Mouse (Mus musculus) ES-E14 (cell line): ENCODE measurements around the gene Lrrc8d. TPM values are rescaled to one million over a fixed set of nuclear protein-coding genes. Genes with fewer than 3 reads are reported as not detected.

Experiments
- DNase-seq: peaks from one replicate; pipeline ENCODE4 v3.0.0-alpha.2; 2013; ENCODE audit warnings: low read depth, low spot score
- H3K27ac ChIP-seq: 2 replicates; pipeline ENCODE4 v1.5.1; 2012; ENCODE audit warnings: low read depth, mild to moderate bottlenecking, low read length, moderate library complexity, mixed read lengths; ENCODE audit not compliant: poor library complexity, insufficient read depth, severe bottlenecking
- H3K36me3 ChIP-seq: 2 replicates; pipeline ENCODE4 v1.6.1; 2012; ENCODE audit warnings: mild to moderate bottlenecking, low read length, moderate library complexity, mixed read lengths; ENCODE audit not compliant: control insufficient read depth, poor library complexity, insufficient read depth, severe bottlenecking
- H3K4me1 ChIP-seq, 2 experiments: fragments of 150-350 bp in 1 of 2; sonication (generic) in 1 of 2; 2 replicates each; pipeline ENCODE4 v1.6.1; 2012; ENCODE audit warnings: low read length in 2 of 2, mild to moderate bottlenecking in 1 of 2, mixed read lengths in 1 of 2; ENCODE audit not compliant: control insufficient read depth in 2 of 2, insufficient read depth in 2 of 2, poor library complexity in 1 of 2
- H3K4me3 ChIP-seq, 2 experiments: fragments of 150-350 bp in 1 of 2; sonication (generic) in 1 of 2; 2 replicates each; pipeline ENCODE4 v1.5.1; 2012; ENCODE audit warnings: low read length in 2 of 2, low read depth in 1 of 2, mild to moderate bottlenecking in 1 of 2, mixed read lengths in 1 of 2; ENCODE audit not compliant: insufficient read depth in 1 of 2, poor library complexity in 1 of 2, severe bottlenecking in 1 of 2
- H3K9ac ChIP-seq: 2 replicates; pipeline ENCODE4 v1.6.1; 2012; ENCODE audit warnings: low read depth, mild to moderate bottlenecking, low read length, mixed read lengths; ENCODE audit not compliant: poor library complexity, insufficient read depth, severe bottlenecking
- H3K9me3 ChIP-seq: fragments of 150-350 bp; sonication (generic); 2 replicates; pipeline ENCODE4 v1.6.1; 2012; ENCODE audit warnings: low read depth, mild to moderate bottlenecking, low read length; ENCODE audit not compliant: control insufficient read depth, insufficient read depth
- CHD2 ChIP-seq: IDR thresholded peaks from 2 replicates; pipeline ENCODE4 v1.6.1; 2014; ENCODE audit warnings: mild to moderate bottlenecking, low read depth, low read length, inconsistent platforms
- HCFC1 ChIP-seq: IDR thresholded peaks from 2 replicates; pipeline ENCODE4 v1.6.1; 2012; ENCODE audit warnings: low read length, inconsistent platforms, borderline replicate concordance; ENCODE audit not compliant: insufficient read depth
- MAFK ChIP-seq: IDR thresholded peaks from 2 replicates; pipeline ENCODE4 v1.6.1; 2014; ENCODE audit warnings: mild to moderate bottlenecking, low read depth, low read length, inconsistent platforms; ENCODE audit not compliant: insufficient read depth
- ZC3H11A ChIP-seq: IDR thresholded peaks from 2 replicates; pipeline ENCODE4 v1.6.1; 2012; ENCODE audit warnings: low read depth, mild to moderate bottlenecking, inconsistent platforms, low read length, borderline replicate concordance
- ZNF384 ChIP-seq: IDR thresholded peaks from 2 replicates; pipeline ENCODE4 v1.6.1; 2012; ENCODE audit warnings: low read depth, low read length, inconsistent platforms
- in situ Hi-C, 2 experiments: fragments of 600-800 bp; cut with MboI; formaldehyde crosslinking; loops; one replicate each; pipeline ENCODE4 v1.15.1; 2025; ENCODE audit warnings: low sequenced_read_pairs in 2 of 2, inconsistent platforms in 1 of 2; ENCODE audit not compliant: unreplicated experiment in 2 of 2
- total RNA-seq: library from RNA; depleted of rRNA; stranded (reverse); fragments of 300-350 nt; gene quantifications from 2 replicates; pipeline ENCODE4 v1.2.3, GENCODE M21; 2012

Lrrc8d gene
- total RNA-seq, 1 experiment, result 23.2 TPM

DNA sequence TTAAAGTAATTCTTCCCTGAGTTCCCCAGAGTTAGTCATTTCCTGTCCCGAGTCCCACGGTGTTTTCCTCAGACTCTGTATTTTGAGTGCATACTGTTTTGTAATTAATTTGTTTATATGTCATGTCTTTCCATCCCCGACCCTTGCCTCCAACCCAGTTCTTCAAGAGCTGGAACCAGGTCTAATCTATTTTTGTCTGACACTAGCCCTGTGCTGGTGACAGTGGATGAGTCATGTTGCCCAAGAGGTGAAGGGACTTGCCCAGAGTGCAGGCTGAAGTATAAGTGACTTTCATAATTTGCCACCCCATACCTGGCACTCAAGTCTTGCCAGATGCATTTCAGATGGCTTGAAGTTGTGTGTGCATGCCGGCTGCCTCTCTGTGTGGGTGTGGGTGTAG, 98.7 kb downstream of the Lrrc8d start:
- H3K4me3 ChIP-seq, result no peak overlapping the region
- H3K36me3 ChIP-seq, result no peaks in the 10 kb centered on the region; the same call in 1 of the 2 replicates
- H3K9ac ChIP-seq, result no peak overlapping the region
- no peaks in the 10 kb centered on the region for H3K9me3 ChIP-seq
- no peak for DNase-seq
- in situ Hi-C loops, result no loop called here
- TF ChIP-seq MAFK, result no peak
- TF ChIP-seq HCFC1, result no peak
- TF ChIP-seq ZNF384, result no peak
- peaks cover 0 to 11% of the 10 kb centered on the region in 2 experiments; a peak in 1 of 4 replicates for H3K4me1 ChIP-seq
- no peak overlapping the region for H3K27ac ChIP-seq

GRCm38 (mm10) chr5:105799850-105800635, 100.3 kb downstream of the Lrrc8d start:
- no peak overlapping the region for H3K4me3 ChIP-seq
- peaks cover 4% of the 10 kb centered on the region; the same call in 1 of the 2 replicates for H3K36me3 ChIP-seq
- DNase-seq, result no peak
- no peak overlapping the region for H3K9ac ChIP-seq
- no peak overlapping the region for H3K27ac ChIP-seq
- peaks cover 0 to 11% of the 10 kb centered on the region in 2 experiments; a peak in 1 of 4 replicates for H3K4me1 ChIP-seq
- TF ChIP-seq MAFK (no peak), ZNF384 (no peak), CHD2 (no peak), HCFC1 (no peak), ZC3H11A (no peak)
- in situ Hi-C loops, result no loop called here
- no peaks in the 10 kb centered on the region for H3K9me3 ChIP-seq

DNA sequence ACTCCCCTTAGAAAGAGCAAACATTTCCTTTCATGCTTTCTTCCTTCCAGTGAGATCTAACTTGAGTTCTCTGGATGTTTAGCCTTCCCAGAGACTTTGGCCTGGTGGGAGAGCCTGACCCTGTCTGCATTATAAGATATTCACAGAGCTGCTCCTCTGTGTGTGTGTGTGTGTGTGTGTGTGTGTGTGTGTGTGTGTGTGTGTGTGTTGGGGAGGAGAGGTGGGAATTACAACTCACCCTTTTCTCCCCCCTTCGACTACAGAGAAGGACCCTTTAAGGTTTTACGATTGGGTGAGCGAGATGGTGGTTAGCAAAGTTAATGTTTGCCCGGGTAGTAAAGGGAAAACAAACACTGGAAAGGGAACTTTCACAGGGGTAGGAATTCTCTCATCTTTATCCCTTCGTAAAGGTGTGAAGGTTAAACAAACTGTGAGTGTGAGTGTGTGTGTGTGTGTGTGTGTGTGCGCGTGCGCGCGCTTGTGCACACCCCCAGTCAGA, 101.3 kb downstream of the Lrrc8d start:
- H3K4me1 ChIP-seq, result peaks cover 0 to 11% of the 10 kb centered on the region in 2 experiments; a peak in 1 of 4 replicates
- no peak for TF ChIP-seq MAFK
- no peak for TF ChIP-seq ZNF384
- TF ChIP-seq HCFC1, result no peak
- no peak for TF ChIP-seq ZC3H11A
- TF ChIP-seq CHD2, result no peak
- DNase-seq, result no peak
- H3K27ac ChIP-seq, result no peak overlapping the region
- H3K9ac ChIP-seq, result no peak overlapping the region
- no peak overlapping the region for H3K4me3 ChIP-seq
- in situ Hi-C loops, result no loop called here
- peaks cover 4% of the 10 kb centered on the region; the same call in 1 of the 2 replicates for H3K36me3 ChIP-seq
- no peaks in the 10 kb centered on the region for H3K9me3 ChIP-seq

DNA sequence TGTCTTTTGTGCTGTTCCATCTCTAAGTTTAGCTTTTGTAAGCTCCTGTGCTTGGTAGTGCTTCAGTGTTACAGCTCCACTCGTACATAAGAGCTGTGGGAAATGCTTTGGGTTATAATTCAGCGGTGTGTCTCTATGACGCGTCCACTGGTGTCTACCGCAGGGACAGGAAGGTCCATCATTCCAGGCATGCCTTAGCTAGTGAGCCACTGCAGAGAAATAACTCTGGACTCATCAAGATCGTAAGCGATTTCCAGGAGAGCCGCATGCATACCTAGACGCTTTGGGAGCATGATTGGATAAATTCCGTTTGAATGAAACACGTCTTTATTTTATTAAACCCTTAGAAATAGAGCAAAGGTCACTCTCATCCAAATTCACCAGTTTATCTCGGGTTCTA, 106.2 kb downstream of the Lrrc8d start:
- Histone ChIP-seq H3K27ac (no peak overlapping the region), H3K4me1 (peaks cover 2 to 12% of the 10 kb centered on the region in 2 experiments; a peak in 2 of 4 replicates), H3K36me3 (peaks cover 11% of the 10 kb centered on the region; the same call in 1 of the 2 replicates), H3K9ac (no peak overlapping the region), H3K4me3 (no peak overlapping the region), H3K9me3 (no peaks in the 10 kb centered on the region)
- TF ChIP-seq MAFK, result no peak
- no peak for TF ChIP-seq ZNF384
- TF ChIP-seq CHD2, result no peak
- no peak for TF ChIP-seq ZC3H11A
- in situ Hi-C loops, result no loop called here
- DNase-seq, result no peak
